Mouse (Mus musculus) heart, embryonic 12.5 days (tissue): ENCODE measurements around the gene Plxdc1. TPM values are rescaled to one million over a fixed set of nuclear protein-coding genes. Genes with fewer than 3 reads are reported as not detected.

ENCODE experiments used
- ATAC-seq: fragments of 200-750 bp; cut with Nextera tagmentation; 2 replicates; pipeline ENCODE4 v1.8.0; 2017; ENCODE audit warnings: moderate TSS enrichment, moderate library complexity; ENCODE audit not compliant: insufficient number of reproducible peaks, low FRiP score
- H3K27ac ChIP-seq: fragments of 300-500 bp; sonication (generic); 2 replicates; pipeline ENCODE4 v1.5.1; 2016; ENCODE audit warnings: mild to moderate bottlenecking, moderate library complexity; ENCODE audit not compliant: poor library complexity, severe bottlenecking
- H3K27me3 ChIP-seq: fragments of 300-500 bp; sonication (generic); replicated peaks from 2 replicates; pipeline ENCODE4 v1.6.1; 2016; ENCODE audit warnings: mild to moderate bottlenecking, moderate library complexity
- H3K36me3 ChIP-seq: fragments of 300-500 bp; sonication (generic); 2 replicates; pipeline ENCODE4 v1.6.1; 2016; ENCODE audit warnings: mild to moderate bottlenecking, moderate library complexity
- H3K4me1 ChIP-seq: fragments of 300-500 bp; sonication (generic); replicated peaks from 2 replicates; pipeline ENCODE4 v1.6.1; 2016; ENCODE audit warnings: mild to moderate bottlenecking
- H3K4me2 ChIP-seq: fragments of 300-500 bp; sonication (generic); 2 replicates; pipeline ENCODE4 v1.6.1; 2016; ENCODE audit warnings: mild to moderate bottlenecking, moderate library complexity
- H3K4me3 ChIP-seq: fragments of 300-500 bp; sonication (generic); 2 replicates; pipeline ENCODE4 v1.5.1; 2016; ENCODE audit warnings: mild to moderate bottlenecking
- H3K9ac ChIP-seq: fragments of 300-500 bp; sonication (generic); 2 replicates; pipeline ENCODE4 v1.6.1; 2016; ENCODE audit warnings: mild to moderate bottlenecking, moderate library complexity
- H3K9me3 ChIP-seq: fragments of 300-500 bp; sonication (generic); replicated peaks from 2 replicates; pipeline ENCODE4 v1.6.1; 2016; ENCODE audit warnings: mild to moderate bottlenecking, moderate library complexity
- WGBS: fragments of 180-500 bp; shearing (Covaris S2); methylation state at CpG from one replicate; pipeline ENCODE4 v1.1.7; 2016; 5-methylcytosine and 5-hydroxymethylcytosine counted together
- polyA plus RNA-seq: library from polyadenylated mRNA; unstranded; fragments of >200 nt; fragmentation: Nextera tagmentation; extraction: Ambion mirVana; gene quantifications from 2 replicates; pipeline ENCODE4 v1.2.1, GENCODE M21; 2016

Plxdc1 gene
- polyA plus RNA-seq, 1 experiment from 2014 or later = 0.31 TPM

- Histone ChIP-seq H3K27ac (no peak overlapping the region), H3K4me1 (no peaks in the 10 kb centered on the region), H3K4me2 (no peak overlapping the region), H3K4me3 (no peak overlapping the region), H3K36me3 (no peaks in the 10 kb centered on the region), H3K27me3 (peaks cover 12% of the 10 kb centered on the region), H3K9me3 (no peaks in the 10 kb centered on the region), H3K9ac (no peak overlapping the region)
- no peak for ATAC-seq
- 57% methylated on average over 2 of the region's 2 CpGs for WGBS
Observed at GRCm38 (mm10) chr11:97937469-97938105, 48.7 kb downstream of the Plxdc1 start.

GRCm38 (mm10) chr11:97936758-97937157 lies 49.5 kb downstream of the Plxdc1 start:
- H3K4me3 ChIP-seq = no peak overlapping the region
- ATAC-seq = no peak
- H3K9me3 ChIP-seq = no peaks in the 10 kb centered on the region
- 36% methylated on average over 3 of the region's 3 CpGs for WGBS
- no peak overlapping the region for H3K27ac ChIP-seq
- H3K4me2 ChIP-seq = no peak overlapping the region
- no peaks in the 10 kb centered on the region for H3K36me3 ChIP-seq
- peaks cover 12% of the 10 kb centered on the region for H3K27me3 ChIP-seq
- H3K9ac ChIP-seq = no peak overlapping the region
- H3K4me1 ChIP-seq = no peaks in the 10 kb centered on the region

DNA sequence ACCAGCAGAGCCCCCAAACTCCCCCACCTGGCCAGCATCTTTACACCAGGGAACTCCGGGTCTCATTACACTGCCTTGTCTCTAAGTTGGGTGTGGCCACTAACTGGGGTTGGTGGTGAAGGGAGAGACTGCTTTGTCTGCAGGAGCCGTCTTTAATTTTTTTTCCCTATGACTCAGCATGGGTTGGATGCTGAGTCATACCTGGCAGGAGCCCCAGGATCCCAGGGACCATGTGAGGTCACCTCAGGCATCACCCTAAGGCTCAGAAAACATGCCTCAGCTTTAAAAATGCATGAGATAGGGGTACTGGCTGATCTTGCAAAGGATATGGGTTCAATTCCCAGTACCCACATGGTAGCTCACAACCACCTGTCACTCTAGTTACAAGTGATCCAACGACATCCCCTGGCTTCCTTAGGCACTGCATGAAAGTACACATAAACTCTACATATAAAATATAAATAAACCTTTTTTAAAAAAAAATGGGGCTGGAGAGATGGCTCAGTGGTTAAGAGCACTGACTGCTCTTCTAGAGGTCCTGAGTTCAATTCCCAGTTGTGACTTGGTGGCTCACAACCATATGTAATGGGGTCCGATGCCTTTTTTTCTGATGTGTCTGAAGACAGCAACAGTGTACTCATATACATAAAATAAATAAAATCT lies 50.2 kb downstream of the Plxdc1 start:
- WGBS = 48% methylated on average over 4 of the region's 4 CpGs
- H3K9ac ChIP-seq = no peak overlapping the region
- H3K9me3 ChIP-seq = no peaks in the 10 kb centered on the region
- H3K4me1 ChIP-seq = no peaks in the 10 kb centered on the region
- peaks cover 12% of the 10 kb centered on the region for H3K27me3 ChIP-seq
- no peak overlapping the region for H3K4me3 ChIP-seq
- no peak overlapping the region for H3K4me2 ChIP-seq
- no peak overlapping the region for H3K27ac ChIP-seq
- no peaks in the 10 kb centered on the region for H3K36me3 ChIP-seq
- no peak for ATAC-seq

DNA sequence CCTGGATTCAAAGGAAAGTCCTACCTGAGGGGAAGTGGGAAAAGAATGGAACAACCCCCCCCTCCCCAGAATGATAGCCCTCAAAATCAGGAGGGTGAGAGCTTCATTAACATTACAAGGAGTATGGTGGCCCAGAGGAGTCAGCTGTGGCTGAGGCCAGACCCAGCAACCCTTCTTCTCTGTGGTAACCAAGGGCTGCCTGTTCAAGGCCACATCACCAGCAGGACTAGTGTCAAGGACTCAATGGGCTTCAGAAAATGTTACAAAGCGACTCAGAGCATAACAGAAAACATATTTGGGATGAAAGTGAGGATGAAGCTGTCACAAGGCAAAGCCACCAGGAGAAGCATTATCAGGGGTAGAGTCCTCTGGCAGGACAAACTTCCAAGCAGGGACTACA lies 52.7 kb downstream of the Plxdc1 start:
- Histone ChIP-seq H3K4me3 (no peak overlapping the region), H3K4me1 (no peaks in the 10 kb centered on the region), H3K9me3 (no peaks in the 10 kb centered on the region), H3K4me2 (no peak overlapping the region), H3K9ac (no peak overlapping the region), H3K27me3 (peaks cover 9% of the 10 kb centered on the region), H3K27ac (no peak overlapping the region), H3K36me3 (no peaks in the 10 kb centered on the region)
- no peak for ATAC-seq
- 71% methylated on average over 1 of the region's 1 CpGs for WGBS

GRCm38 (mm10) chr11:97928905-97929304 lies 57.3 kb downstream of the Plxdc1 start:
- 70% methylated on average over 4 of the region's 4 CpGs for WGBS
- H3K9me3 ChIP-seq = no peaks in the 10 kb centered on the region
- peaks cover 4% of the 10 kb centered on the region; the same call in 1 of the 2 replicates for H3K27me3 ChIP-seq
- no peak overlapping the region for H3K4me3 ChIP-seq
- H3K9ac ChIP-seq = no peak overlapping the region
- H3K4me2 ChIP-seq = no peak overlapping the region
- no peaks in the 10 kb centered on the region for H3K4me1 ChIP-seq
- H3K36me3 ChIP-seq = no peaks in the 10 kb centered on the region
- ATAC-seq = no peak
- no peak overlapping the region for H3K27ac ChIP-seq

DNA sequence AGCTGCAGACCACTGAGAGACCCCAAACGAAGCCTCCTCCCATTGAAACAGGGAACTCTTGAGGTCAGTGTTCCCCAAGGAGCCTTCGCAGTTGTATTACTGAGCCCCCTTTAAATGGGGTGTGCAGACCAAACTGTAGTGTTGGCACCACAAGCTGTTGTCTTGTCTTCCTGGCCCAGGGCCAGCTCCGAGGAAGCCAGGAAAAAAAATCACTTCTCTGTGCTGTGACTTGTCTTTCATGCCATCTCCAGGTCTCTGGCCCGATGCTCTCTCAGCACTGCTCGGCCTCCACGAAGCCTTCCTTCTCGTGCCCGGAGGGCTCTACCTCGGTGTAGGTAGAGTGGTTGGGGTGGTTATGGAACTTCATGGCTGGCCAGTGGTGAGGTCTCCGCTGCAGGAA lies 62.0 kb downstream of the Plxdc1 start:
- WGBS = 89% methylated on average over 10 of the region's 10 CpGs
- no peaks in the 10 kb centered on the region for H3K4me1 ChIP-seq
- no peak overlapping the region for H3K27ac ChIP-seq
- H3K4me2 ChIP-seq = no peak overlapping the region
- H3K4me3 ChIP-seq = no peak overlapping the region
- peaks cover 1% of the 10 kb centered on the region; the same call in 1 of the 2 replicates for H3K9me3 ChIP-seq
- H3K36me3 ChIP-seq = no peaks in the 10 kb centered on the region
- H3K9ac ChIP-seq = no peak overlapping the region
- no peak for ATAC-seq
- peaks cover 4% of the 10 kb centered on the region; the same call in 1 of the 2 replicates for H3K27me3 ChIP-seq

DNA sequence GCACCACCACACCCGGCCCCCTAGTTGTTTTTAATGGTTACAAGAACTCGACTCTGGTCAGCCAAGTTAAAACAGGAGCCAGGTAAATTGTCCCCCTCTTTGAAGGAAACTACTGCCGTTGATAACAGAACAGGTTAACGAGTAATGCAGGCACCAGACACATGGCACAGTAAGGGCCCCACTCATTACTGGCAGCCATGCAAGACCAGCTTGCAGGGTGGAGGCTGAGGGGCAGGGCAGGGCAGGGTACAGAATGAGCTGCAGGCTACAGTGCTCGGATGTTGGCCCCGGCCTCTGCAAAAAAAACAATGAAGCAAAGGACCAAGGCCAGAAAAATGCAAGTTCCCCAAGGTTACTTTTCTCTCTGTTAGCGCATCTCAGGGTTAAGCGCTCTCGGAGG lies 62.6 kb downstream of the Plxdc1 start:
- Histone ChIP-seq H3K4me2 (no peak overlapping the region), H3K4me1 (no peaks in the 10 kb centered on the region), H3K9ac (no peak overlapping the region), H3K27me3 (no peaks in the 10 kb centered on the region), H3K4me3 (no peak overlapping the region), H3K36me3 (no peaks in the 10 kb centered on the region), H3K9me3 (peaks cover 3% of the 10 kb centered on the region; the same call in 1 of the 2 replicates), H3K27ac (no peak overlapping the region)
- WGBS = 80% methylated on average over 9 of the region's 9 CpGs
- no peak for ATAC-seq

GRCm38 (mm10) chr11:97915974-97916503 lies 70.2 kb downstream of the Plxdc1 start:
- no peak for ATAC-seq
- H3K4me2 ChIP-seq = no peak overlapping the region
- 85% methylated on average over 6 of the region's 6 CpGs for WGBS

DNA sequence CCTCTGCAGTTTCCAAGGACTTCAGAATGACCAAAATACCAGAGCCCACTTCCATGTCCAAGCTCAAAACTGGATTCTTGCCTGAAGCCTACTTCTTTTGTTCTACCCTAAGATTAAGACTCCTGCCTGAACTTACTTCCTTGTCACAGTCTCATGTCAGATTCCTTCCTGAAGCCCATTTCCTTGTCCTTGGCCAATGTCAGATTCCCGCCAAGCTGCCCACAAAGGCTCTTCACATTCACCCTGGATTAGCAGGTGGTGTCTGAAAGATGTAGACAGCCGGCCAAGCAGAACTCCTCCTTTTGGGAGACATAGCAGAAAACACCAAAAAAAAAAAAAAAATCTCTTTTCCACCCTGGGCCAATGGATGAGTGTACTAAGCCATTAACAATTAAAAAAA lies 70.8 kb downstream of the Plxdc1 start:
- ATAC-seq = no peak
- 74% methylated on average over 2 of the region's 2 CpGs for WGBS
- Histone ChIP-seq H3K9ac (no peak overlapping the region), H3K4me2 (no peak overlapping the region), H3K36me3 (no peaks in the 10 kb centered on the region), H3K27me3 (no peaks in the 10 kb centered on the region), H3K27ac (no peak overlapping the region), H3K9me3 (peaks cover 3% of the 10 kb centered on the region), H3K4me3 (no peak overlapping the region), H3K4me1 (no peaks in the 10 kb centered on the region)

More at GRCm38 (mm10) chr11:97915974-97916503, 70.2 kb downstream of the Plxdc1 start:
- no peak overlapping the region for H3K4me3 ChIP-seq
- no peak overlapping the region for H3K27ac ChIP-seq
- H3K9me3 ChIP-seq = peaks cover 3% of the 10 kb centered on the region
- no peaks in the 10 kb centered on the region for H3K36me3 ChIP-seq
- H3K4me1 ChIP-seq = no peaks in the 10 kb centered on the region
- no peaks in the 10 kb centered on the region for H3K27me3 ChIP-seq
- H3K9ac ChIP-seq = no peak overlapping the region

DNA sequence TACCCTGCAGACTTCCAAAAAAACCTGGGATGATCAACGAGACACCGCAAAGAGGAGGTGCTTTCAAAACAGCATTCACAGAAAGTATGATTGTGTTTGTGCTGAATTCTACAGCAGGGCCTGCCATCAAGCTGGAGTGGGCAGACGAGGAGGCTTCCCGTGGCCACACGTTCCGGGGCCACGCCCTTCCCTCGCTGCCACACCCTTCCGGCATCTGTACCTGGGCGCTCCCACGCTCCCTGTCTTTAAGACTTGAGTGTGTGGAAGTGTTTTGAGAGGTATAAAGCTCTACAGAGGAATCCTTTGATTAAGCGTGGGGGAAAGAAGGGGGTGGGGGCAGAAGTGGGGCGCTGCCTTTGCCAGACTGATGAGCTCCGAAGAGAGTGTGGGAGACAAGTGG lies 73.1 kb downstream of the Plxdc1 start:
- Histone ChIP-seq H3K27ac (no peak overlapping the region), H3K4me3 (no peak overlapping the region), H3K9ac (no peak overlapping the region), H3K9me3 (no peaks in the 10 kb centered on the region; the same call in 1 of the 2 replicates), H3K27me3 (no peaks in the 10 kb centered on the region), H3K4me2 (no peak overlapping the region), H3K4me1 (no peaks in the 10 kb centered on the region), H3K36me3 (no peaks in the 10 kb centered on the region)
- WGBS = 82% methylated on average over 14 of the region's 14 CpGs
- ATAC-seq = no peak

DNA sequence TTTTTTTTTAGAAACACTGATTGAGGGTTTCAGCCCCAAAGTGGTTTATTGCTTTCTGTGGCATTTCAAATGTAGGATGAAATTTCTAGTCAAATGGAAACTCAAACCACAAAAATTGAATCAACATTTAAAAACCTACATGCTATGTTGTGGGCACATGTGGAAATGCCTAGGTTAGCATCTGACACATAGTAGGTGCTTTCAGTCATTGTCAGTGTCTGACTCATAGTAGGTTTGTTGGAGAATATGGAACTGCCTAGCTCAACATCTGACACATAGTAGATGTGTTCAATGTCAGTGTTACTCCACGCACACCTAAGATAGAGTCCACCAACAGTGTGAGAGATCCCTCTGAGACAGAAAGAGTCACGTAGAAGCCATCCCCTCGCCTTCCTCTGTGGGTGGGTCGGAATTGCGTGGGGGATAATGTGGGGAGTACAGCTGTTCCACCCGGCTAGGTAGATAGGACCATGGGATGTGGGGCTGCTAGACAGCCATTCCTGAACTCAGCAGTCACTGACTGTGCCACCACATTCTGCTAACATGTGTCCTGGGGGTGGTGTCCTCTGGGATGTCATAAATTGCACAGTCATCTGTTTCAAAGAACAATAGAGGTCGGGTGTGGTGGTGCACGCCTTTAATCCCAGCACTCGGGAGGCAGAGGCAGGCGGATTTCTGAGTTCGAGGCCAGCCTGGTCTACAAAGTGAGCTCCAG lies 77.5 kb downstream of the Plxdc1 start:
- Histone ChIP-seq H3K9me3 (no peaks in the 10 kb centered on the region), H3K9ac (no peak overlapping the region), H3K27me3 (0 out of 2 replicates have a peak, but pooled peaks cover 4% of the 10 kb centered on the region), H3K4me1 (no peaks in the 10 kb centered on the region), H3K27ac (no peak overlapping the region), H3K4me3 (no peak overlapping the region), H3K4me2 (no peak overlapping the region), H3K36me3 (no peaks in the 10 kb centered on the region)
- WGBS = 82% methylated on average over 11 of the region's 11 CpGs
- no peak for ATAC-seq
